Mouse (Mus musculus) embryonic fibroblast, embryonic 13.5 days (primary cell): ENCODE data around the gene Foxo4.

Experiments used
- CTCF ChIP-seq: IDR thresholded peaks from 2 replicates; pipeline ENCODE4 v1.5.1; 2011; ENCODE audit warnings: mild to moderate bottlenecking, control low read depth, low read length, moderate library complexity, borderline replicate concordance; ENCODE audit not compliant: insufficient read depth
- POLR2A ChIP-seq: IDR thresholded peaks from 2 replicates; pipeline ENCODE4 v1.6.1; 2011; ENCODE audit warnings: low read depth, mild to moderate bottlenecking, control low read depth, low read length, moderate library complexity

DNA sequence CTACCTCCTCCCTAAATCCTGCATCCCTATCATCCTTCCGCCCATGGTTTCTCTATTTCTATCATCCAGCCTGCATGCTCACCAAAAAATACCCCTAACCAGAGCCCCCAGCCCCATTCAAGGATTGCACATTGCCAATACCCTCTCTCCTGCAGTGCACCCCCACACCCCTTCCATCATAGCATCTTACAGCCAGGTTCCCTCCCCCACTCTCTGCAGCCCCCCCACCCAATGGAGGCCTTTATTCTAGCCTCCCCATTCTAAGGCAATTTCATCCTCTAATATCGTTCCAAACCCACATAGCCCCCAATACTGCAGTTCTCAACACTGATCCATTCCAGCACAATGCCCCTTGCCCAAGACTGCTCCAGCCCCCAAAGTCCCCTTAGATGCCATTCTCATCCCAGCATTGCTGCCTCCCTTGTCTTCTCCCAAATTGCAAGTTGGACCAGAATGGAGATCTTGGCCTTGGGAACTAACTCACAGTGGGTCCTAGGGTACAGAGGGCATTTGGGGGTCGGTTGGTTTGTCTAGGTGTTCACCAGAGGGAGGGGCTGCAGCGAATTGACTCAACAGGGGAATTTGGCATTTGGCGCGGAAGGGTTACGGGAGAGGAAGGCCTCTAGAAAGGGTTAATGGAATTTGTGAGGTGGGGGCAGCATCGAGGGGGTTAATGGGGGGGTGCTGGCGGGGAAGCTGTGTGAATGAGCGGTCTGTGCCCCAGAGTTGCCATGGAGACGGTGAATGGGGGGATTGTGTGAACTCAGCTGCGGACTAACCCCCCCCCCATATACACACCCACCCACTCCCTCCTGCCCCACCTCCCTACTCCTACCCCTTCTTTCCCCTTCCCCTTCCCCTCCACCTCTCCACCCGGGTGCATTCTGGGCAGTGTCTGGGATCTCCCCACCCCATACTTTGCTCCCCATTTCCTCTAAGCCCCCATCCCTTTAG lies 45.4 kb downstream of the Foxo4 start:
- no peak for TF ChIP-seq CTCF
- TF ChIP-seq POLR2A = no peak
